Mouse (Mus musculus): ENCODE data around the gene Olfr143. TPM values are rescaled to one million over a fixed set of nuclear protein-coding genes. Genes with fewer than 3 reads are reported as not detected.

The Olfr143 gene
- total RNA-seq (2014; rRNA removed) (not detected in 2 replicates), polyA plus RNA-seq (2015; fragmentation: Nextera tagmentation; extraction: Ambion mirVana) (not detected in 2 replicates)

- no peak for TF ChIP-seq CTCF (IDR thresholded peaks at IDR 0.05; ENCODE audit: low read depth)
- H3K36me3 ChIP-seq (ENCODE audit: insufficient read depth), result no peaks in the 10 kb centered on the region
- no peak for DNase-seq
Measured at GRCm38 (mm10) chr9:38252474-38252873, at the start of gene Olfr143. Gene Olfr143, plus strand, starts transcription at chr9:38252774.

DNA sequence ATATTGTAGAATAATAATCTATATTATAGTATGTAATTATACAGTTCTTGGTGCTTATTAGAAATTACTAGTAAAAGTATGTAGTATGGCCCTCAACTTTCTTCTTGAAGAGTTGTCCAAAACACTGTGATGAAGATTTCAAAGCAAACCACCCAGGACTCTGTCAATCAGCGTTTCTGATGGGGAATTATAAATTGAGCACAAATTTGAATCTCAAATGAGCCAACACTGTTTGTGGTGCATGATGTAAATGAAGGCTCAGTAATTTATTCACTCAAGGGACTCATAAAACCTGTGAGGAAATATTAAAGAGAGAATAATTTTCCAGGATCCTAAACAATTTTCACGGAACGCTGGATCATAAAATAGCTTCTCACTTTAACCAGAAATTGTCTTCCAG, 44.5 kb upstream of the Olfr143 start, which contains the start of gene Olfr893:
Gene Olfr893, plus strand, starts transcription at position 301 of the 400 bp plus-strand sequence.
- ATAC-seq (no peak), DNase-seq (no peak)
- H3K9me3 ChIP-seq (ENCODE audit: low read length), result no peaks in the 10 kb centered on the region
- no peak within 1 kb of the TSS for H3K27ac ChIP-seq (ENCODE audit: low read depth, low read length)
- H3K4me2 ChIP-seq (ENCODE audit: low read depth), result no peak within 1 kb of the TSS
- 89% methylated on average over 3 of the region's 3 CpGs for WGBS
- TF ChIP-seq CTCF (IDR thresholded peaks at IDR 0.05; ENCODE audit: low read depth), result no peak
- H3K27me3 ChIP-seq (ENCODE audit: insufficient read depth, low read length), result no peaks in the 10 kb centered on the region
- H3K36me3 ChIP-seq (ENCODE audit: insufficient read depth), result no peaks in the 10 kb centered on the region
- H3K4me1 ChIP-seq (ENCODE audit: insufficient read depth), result no peaks in the 10 kb centered on the region
- H3K4me3 ChIP-seq (ENCODE audit: low read depth, low read length), result no peak within 1 kb of the TSS
- no peak within 1 kb of the TSS for H3K9ac ChIP-seq

More at GRCm38 (mm10) chr9:38252474-38252873, at the start of gene Olfr143:
- H3K4me2 ChIP-seq (ENCODE audit: low read depth), result no peak within 1 kb of the TSS
- H3K9ac ChIP-seq, result no peak within 1 kb of the TSS
- no peaks in the 10 kb centered on the region for H3K4me1 ChIP-seq (ENCODE audit: insufficient read depth)
- H3K4me3 ChIP-seq (ENCODE audit: low read depth, low read length), result no peak within 1 kb of the TSS
- no peaks in the 10 kb centered on the region for H3K27me3 ChIP-seq (ENCODE audit: insufficient read depth, low read length)
- H3K9me3 ChIP-seq (ENCODE audit: low read length), result no peaks in the 10 kb centered on the region
- no peak for ATAC-seq
- H3K27ac ChIP-seq (ENCODE audit: low read depth, low read length), result no peak within 1 kb of the TSS

DNA sequence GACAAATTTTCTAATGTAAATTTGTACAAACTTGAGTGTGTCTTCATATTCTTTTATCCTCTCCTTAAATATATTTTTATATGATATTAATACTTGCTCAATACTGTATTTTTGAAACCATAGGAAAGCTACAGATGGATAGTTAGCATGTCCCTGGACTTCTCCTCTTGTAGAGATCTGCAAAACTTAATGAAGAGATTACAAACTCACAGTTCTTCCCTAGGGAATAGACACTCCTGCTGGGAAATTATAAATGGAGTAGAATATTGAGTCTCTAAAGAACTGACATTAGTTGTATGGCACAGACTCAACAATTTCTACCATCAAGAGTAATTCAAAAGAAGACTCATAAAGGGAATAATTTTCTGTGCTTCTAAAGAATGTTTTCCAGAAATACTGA, 34.8 kb upstream of the Olfr143 start, which contains the start of gene Olfr894:
Gene Olfr894, plus strand, starts transcription at position 301 of the 400 bp plus-strand sequence.
- DNase-seq (no peak), ATAC-seq (no peak)
- TF ChIP-seq CTCF (IDR thresholded peaks at IDR 0.05; ENCODE audit: low read depth), result no peak
- Histone ChIP-seq H3K27ac (ENCODE audit: low read depth, low read length) (no peak within 1 kb of the TSS), H3K9me3 (ENCODE audit: low read length) (no peaks in the 10 kb centered on the region), H3K36me3 (ENCODE audit: insufficient read depth) (no peaks in the 10 kb centered on the region), H3K27me3 (ENCODE audit: insufficient read depth, low read length) (no peaks in the 10 kb centered on the region), H3K4me1 (ENCODE audit: insufficient read depth) (no peaks in the 10 kb centered on the region), H3K9ac (no peak within 1 kb of the TSS), H3K4me2 (ENCODE audit: low read depth) (no peak within 1 kb of the TSS), H3K4me3 (ENCODE audit: low read depth, low read length) (no peak within 1 kb of the TSS)

GRCm38 (mm10) chr9:38267551-38267950, 15.0 kb downstream of the Olfr143 start, which contains the start of gene Olfr895:
Gene Olfr895, plus strand, starts transcription at chr9:38267851.
- ATAC-seq, result no peak

DNA sequence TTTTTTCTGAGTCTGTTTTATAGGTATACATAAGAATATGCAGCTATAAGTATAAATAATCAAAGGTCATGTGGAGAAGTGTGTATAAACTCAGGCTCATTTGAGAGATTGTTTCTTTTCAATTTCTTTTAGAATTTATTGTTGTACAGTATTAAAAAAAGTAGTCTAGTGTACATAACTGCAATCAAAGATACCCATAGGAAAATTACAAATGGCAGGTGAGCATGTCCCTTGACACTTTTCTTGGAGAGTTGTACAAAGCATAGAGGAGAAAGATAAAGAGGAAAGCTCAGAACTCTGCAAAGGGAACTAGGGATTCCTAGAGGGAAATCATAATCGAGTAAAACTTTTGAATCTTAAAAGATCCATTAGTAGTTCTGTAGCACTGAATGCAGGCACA, 38.2 kb downstream of the Olfr143 start, which contains the start of gene Olfr896-ps1:
Gene Olfr896-ps1, plus strand, starts transcription at position 301 of the 400 bp plus-strand sequence.
- Histone ChIP-seq H3K36me3 (ENCODE audit: insufficient read depth) (no peaks in the 10 kb centered on the region), H3K27ac (ENCODE audit: low read depth, low read length) (no peak within 1 kb of the TSS), H3K4me1 (ENCODE audit: insufficient read depth) (no peaks in the 10 kb centered on the region), H3K9ac (no peak within 1 kb of the TSS), H3K27me3 (ENCODE audit: insufficient read depth, low read length) (no peaks in the 10 kb centered on the region), H3K4me3 (ENCODE audit: low read depth, low read length) (no peak within 1 kb of the TSS), H3K9me3 (ENCODE audit: low read length) (no peaks in the 10 kb centered on the region), H3K4me2 (ENCODE audit: low read depth) (no peak within 1 kb of the TSS)
- TF ChIP-seq CTCF (IDR thresholded peaks at IDR 0.05; ENCODE audit: low read depth), result no peak
- no peak for ATAC-seq
- DNase-seq, result no peak
- WGBS, result 96% methylated on average over 1 of the region's 1 CpGs

More at GRCm38 (mm10) chr9:38267551-38267950, 15.0 kb downstream of the Olfr143 start, which contains the start of gene Olfr895:
- no peaks in the 10 kb centered on the region for H3K27me3 ChIP-seq (ENCODE audit: insufficient read depth, low read length)
- no peak within 1 kb of the TSS for H3K4me3 ChIP-seq (ENCODE audit: low read depth, low read length)
- H3K4me1 ChIP-seq (ENCODE audit: insufficient read depth), result no peaks in the 10 kb centered on the region
- no peak within 1 kb of the TSS for H3K4me2 ChIP-seq (ENCODE audit: low read depth)
- TF ChIP-seq CTCF (IDR thresholded peaks at IDR 0.05; ENCODE audit: low read depth), result no peak
- no peak for DNase-seq
- H3K27ac ChIP-seq (ENCODE audit: low read depth, low read length), result no peak within 1 kb of the TSS
- H3K9me3 ChIP-seq (ENCODE audit: low read length), result no peaks in the 10 kb centered on the region
- H3K9ac ChIP-seq, result no peak within 1 kb of the TSS
- H3K36me3 ChIP-seq (ENCODE audit: insufficient read depth), result no peaks in the 10 kb centered on the region

Other genes with a start within 250 kb of the Olfr143 start
- not detected in 2 replicates for gene Olfr883, start 227.0 kb upstream of the Olfr143 start, total RNA-seq (2014; rRNA removed)
- not detected in 2 replicates for gene Olfr883, start 227.0 kb upstream of the Olfr143 start, polyA plus RNA-seq (2015; fragmentation: Nextera tagmentation; extraction: Ambion mirVana)
- not detected in 2 replicates for gene Olfr884, start 206.2 kb upstream of the Olfr143 start, total RNA-seq (2014; rRNA removed)
- not detected in 2 replicates for gene Olfr884, start 206.2 kb upstream of the Olfr143 start, polyA plus RNA-seq (2015; fragmentation: Nextera tagmentation; extraction: Ambion mirVana)
- not detected in 2 replicates for gene Olfr885, start 191.5 kb upstream of the Olfr143 start, total RNA-seq (2014; rRNA removed)
- gene Olfr885, start 191.5 kb upstream of the Olfr143 start, polyA plus RNA-seq (2015; fragmentation: Nextera tagmentation; extraction: Ambion mirVana), result not detected in 2 replicates
- not detected in 2 replicates for gene Olfr887, start 168.7 kb upstream of the Olfr143 start, total RNA-seq (2014; rRNA removed)
- not detected in 2 replicates for gene Olfr887, start 168.7 kb upstream of the Olfr143 start, polyA plus RNA-seq (2015; fragmentation: Nextera tagmentation; extraction: Ambion mirVana)
- gene Olfr888, start 144.6 kb upstream of the Olfr143 start, total RNA-seq (2014; rRNA removed), result not detected in 2 replicates
- not detected in 2 replicates for gene Olfr888, start 144.6 kb upstream of the Olfr143 start, polyA plus RNA-seq (2015; fragmentation: Nextera tagmentation; extraction: Ambion mirVana)
- not detected in 2 replicates for gene Olfr889, start 137.6 kb upstream of the Olfr143 start, total RNA-seq (2014; rRNA removed)
- 0.02 and 0.04 TPM in 2 replicates for gene Olfr889, start 137.6 kb upstream of the Olfr143 start, polyA plus RNA-seq (2015; fragmentation: Nextera tagmentation; extraction: Ambion mirVana)
- not detected in 2 replicates for gene Olfr890, start 110.3 kb upstream of the Olfr143 start, total RNA-seq (2014; rRNA removed)
- not detected in 2 replicates for gene Olfr890, start 110.3 kb upstream of the Olfr143 start, polyA plus RNA-seq (2015; fragmentation: Nextera tagmentation; extraction: Ambion mirVana)
- not detected in 2 replicates for gene Olfr891, start 72.0 kb upstream of the Olfr143 start, total RNA-seq (2014; rRNA removed)
- not detected in 2 replicates for gene Olfr891, start 72.0 kb upstream of the Olfr143 start, polyA plus RNA-seq (2015; fragmentation: Nextera tagmentation; extraction: Ambion mirVana)
- not detected in 2 replicates for gene Olfr893, start 44.4 kb upstream of the Olfr143 start, total RNA-seq (2014; rRNA removed)
- not detected in 2 replicates for gene Olfr893, start 44.4 kb upstream of the Olfr143 start, polyA plus RNA-seq (2015; fragmentation: Nextera tagmentation; extraction: Ambion mirVana)
- not detected in 2 replicates for gene Olfr894, start 34.7 kb upstream of the Olfr143 start, total RNA-seq (2014; rRNA removed)
- gene Olfr894, start 34.7 kb upstream of the Olfr143 start, polyA plus RNA-seq (2015; fragmentation: Nextera tagmentation; extraction: Ambion mirVana), result not detected in 2 replicates
- gene Olfr895, start 15.1 kb downstream of the Olfr143 start, total RNA-seq (2014; rRNA removed), result not detected in 2 replicates
- not detected in 2 replicates for gene Olfr895, start 15.1 kb downstream of the Olfr143 start, polyA plus RNA-seq (2015; fragmentation: Nextera tagmentation; extraction: Ambion mirVana)
- gene Olfr896-ps1, start 38.3 kb downstream of the Olfr143 start, total RNA-seq (2014; rRNA removed), result not detected in 2 replicates
- not detected in 2 replicates for gene Olfr896-ps1, start 38.3 kb downstream of the Olfr143 start, polyA plus RNA-seq (2015; fragmentation: Nextera tagmentation; extraction: Ambion mirVana)
- gene Olfr25, start 76.3 kb downstream of the Olfr143 start, total RNA-seq (2014; rRNA removed), result not detected in 2 replicates
- gene Olfr25, start 76.3 kb downstream of the Olfr143 start, polyA plus RNA-seq (2015; fragmentation: Nextera tagmentation; extraction: Ambion mirVana), result not detected in 2 replicates
- not detected in 2 replicates for gene Olfr898, start 95.6 kb downstream of the Olfr143 start, total RNA-seq (2014; rRNA removed)
- gene Olfr898, start 95.6 kb downstream of the Olfr143 start, polyA plus RNA-seq (2015; fragmentation: Nextera tagmentation; extraction: Ambion mirVana), result not detected in 2 replicates
- not detected in 2 replicates for gene Olfr250, start 114.1 kb downstream of the Olfr143 start, total RNA-seq (2014; rRNA removed)
- not detected in 2 replicates for gene Olfr250, start 114.1 kb downstream of the Olfr143 start, polyA plus RNA-seq (2015; fragmentation: Nextera tagmentation; extraction: Ambion mirVana)
- gene Olfr251, start 124.3 kb downstream of the Olfr143 start, total RNA-seq (2014; rRNA removed), result not detected in 2 replicates
- gene Olfr251, start 124.3 kb downstream of the Olfr143 start, polyA plus RNA-seq (2015; fragmentation: Nextera tagmentation; extraction: Ambion mirVana), result not detected in 2 replicates
- gene Olfr147, start 148.9 kb downstream of the Olfr143 start, total RNA-seq (2014; rRNA removed), result not detected in 2 replicates
- not detected in 2 replicates for gene Olfr147, start 148.9 kb downstream of the Olfr143 start, polyA plus RNA-seq (2015; fragmentation: Nextera tagmentation; extraction: Ambion mirVana)
- not detected in 2 replicates for gene Olfr901, start 176.7 kb downstream of the Olfr143 start, total RNA-seq (2014; rRNA removed)
- gene Olfr901, start 176.7 kb downstream of the Olfr143 start, polyA plus RNA-seq (2015; fragmentation: Nextera tagmentation; extraction: Ambion mirVana), result not detected in 2 replicates
- not detected in 2 replicates for gene Olfr902, start 194.9 kb downstream of the Olfr143 start, total RNA-seq (2014; rRNA removed)
- gene Olfr902, start 194.9 kb downstream of the Olfr143 start, polyA plus RNA-seq (2015; fragmentation: Nextera tagmentation; extraction: Ambion mirVana), result not detected in 2 replicates
- not detected in 2 replicates for gene Olfr904, start 210.4 kb downstream of the Olfr143 start, total RNA-seq (2014; rRNA removed)
- gene Olfr904, start 210.4 kb downstream of the Olfr143 start, polyA plus RNA-seq (2015; fragmentation: Nextera tagmentation; extraction: Ambion mirVana), result not detected in 2 replicates
- not detected in 2 replicates for gene Olfr905, start 218.3 kb downstream of the Olfr143 start, total RNA-seq (2014; rRNA removed)
- gene Olfr905, start 218.3 kb downstream of the Olfr143 start, polyA plus RNA-seq (2015; fragmentation: Nextera tagmentation; extraction: Ambion mirVana), result not detected in 2 replicates
- gene Olfr906, start 234.3 kb downstream of the Olfr143 start, total RNA-seq (2014; rRNA removed), result not detected in 2 replicates
- not detected in 2 replicates for gene Olfr906, start 234.3 kb downstream of the Olfr143 start, polyA plus RNA-seq (2015; fragmentation: Nextera tagmentation; extraction: Ambion mirVana)
- not detected in 2 replicates for gene Olfr907, start 243.0 kb downstream of the Olfr143 start, total RNA-seq (2014; rRNA removed)
- not detected in 2 replicates for gene Olfr907, start 243.0 kb downstream of the Olfr143 start, polyA plus RNA-seq (2015; fragmentation: Nextera tagmentation; extraction: Ambion mirVana)